Mouse (Mus musculus) heart, embryonic 15.5 days (tissue): ENCODE data around the gene Zfp59. TPM values are rescaled to one million over a fixed set of nuclear protein-coding genes. Genes with fewer than 3 reads are reported as not detected.
"Not testable (repeated sequence)": the region's sequence is repeated elsewhere in the genome, so short reads cannot be mapped to it uniquely, and the experiment has no call there.

Source experiments
- ATAC-seq: fragments of 200-750 bp; cut with Nextera tagmentation; replicated peaks from 2 replicates; pipeline ENCODE4 v1.8.0; 2017; ENCODE audit warnings: low read depth, moderate TSS enrichment; ENCODE audit not compliant: insufficient number of reproducible peaks, insufficient read depth, low FRiP score
- H3K27ac ChIP-seq: fragments of 300-500 bp; sonication (generic); 2 replicates; pipeline ENCODE4 v1.5.1; 2015; ENCODE audit warnings: mild to moderate bottlenecking, inconsistent platforms
- H3K27me3 ChIP-seq: fragments of 300-500 bp; sonication (generic); 2 replicates; pipeline ENCODE4 v1.6.1; 2015; ENCODE audit warnings: inconsistent platforms
- H3K36me3 ChIP-seq: fragments of 300-500 bp; sonication (generic); 2 replicates; pipeline ENCODE4 v1.6.1; 2015; ENCODE audit warnings: mild to moderate bottlenecking, inconsistent platforms
- H3K4me1 ChIP-seq: fragments of 300-500 bp; sonication (generic); replicated peaks from 2 replicates; pipeline ENCODE4 v1.6.1; 2015; ENCODE audit warnings: inconsistent platforms
- H3K4me2 ChIP-seq: fragments of 300-500 bp; sonication (generic); 2 replicates; pipeline ENCODE4 v1.6.1; 2015; ENCODE audit warnings: inconsistent platforms, mild to moderate bottlenecking, moderate library complexity
- H3K4me3 ChIP-seq: fragments of 300-500 bp; sonication (generic); 2 replicates; pipeline ENCODE4 v1.5.1; 2015; ENCODE audit warnings: mild to moderate bottlenecking, inconsistent platforms
- H3K9ac ChIP-seq: fragments of 300-500 bp; sonication (generic); 2 replicates; pipeline ENCODE4 v1.6.1; 2015; ENCODE audit warnings: mild to moderate bottlenecking, inconsistent platforms
- H3K9me3 ChIP-seq: fragments of 300-500 bp; sonication (generic); replicated peaks from 2 replicates; pipeline ENCODE4 v1.6.1; 2016; ENCODE audit warnings: inconsistent platforms
- WGBS: fragments of 180-500 bp; shearing (Covaris S2); methylation state at CpG from one replicate; pipeline ENCODE4 v1.1.7; 2015; ENCODE audit warnings: mixed read lengths; 5-methylcytosine and 5-hydroxymethylcytosine counted together
- polyA plus RNA-seq: library from polyadenylated mRNA; unstranded; fragments of >200 nt; fragmentation: Nextera tagmentation; extraction: Ambion mirVana; gene quantifications from 2 replicates; pipeline ENCODE4 v1.2.1, GENCODE M21; 2015

Gene Zfp59
- polyA plus RNA-seq, 1 experiment from 2014 or later = 4.6 TPM

DNA sequence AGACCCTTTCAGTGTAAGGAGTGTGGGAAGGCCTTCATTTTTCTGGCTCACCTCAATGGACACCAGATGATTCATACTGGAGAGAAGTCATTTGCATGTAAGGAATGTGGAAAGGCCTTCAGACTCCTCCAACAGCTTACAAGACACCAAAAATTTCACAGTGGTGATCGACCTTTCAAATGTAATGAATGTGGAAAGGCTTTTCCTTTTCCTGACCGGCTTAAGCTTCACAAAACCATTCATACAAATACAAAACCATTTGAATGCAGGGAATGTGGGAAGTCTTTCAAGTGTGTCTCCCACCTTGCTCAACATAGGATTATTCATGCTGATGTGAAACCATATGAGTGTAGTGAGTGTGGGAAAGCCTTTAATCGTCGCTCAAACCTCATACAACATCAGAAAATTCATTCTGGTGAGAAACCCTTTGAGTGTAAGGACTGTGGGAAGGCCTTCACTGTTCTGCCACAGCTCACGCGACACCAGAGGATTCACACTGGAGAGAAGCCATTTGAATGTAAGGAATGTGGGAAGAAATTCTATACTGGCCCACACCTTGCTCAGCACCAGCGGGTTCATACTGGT, 19.8 kb upstream of the Zfp59 start:
- H3K4me1 ChIP-seq = no peaks in the 10 kb centered on the region
- H3K9me3 ChIP-seq = no peaks in the 10 kb centered on the region
- 90% methylated on average over 7 of the region's 7 CpGs for WGBS
- H3K4me2 ChIP-seq = no peak overlapping the region
- H3K36me3 ChIP-seq = peaks cover 23% of the 10 kb centered on the region
- no peak overlapping the region for H3K4me3 ChIP-seq
- no peak overlapping the region for H3K27ac ChIP-seq
- no peak overlapping the region for H3K9ac ChIP-seq
- H3K27me3 ChIP-seq = no peaks in the 10 kb centered on the region
- ATAC-seq = no peak

DNA sequence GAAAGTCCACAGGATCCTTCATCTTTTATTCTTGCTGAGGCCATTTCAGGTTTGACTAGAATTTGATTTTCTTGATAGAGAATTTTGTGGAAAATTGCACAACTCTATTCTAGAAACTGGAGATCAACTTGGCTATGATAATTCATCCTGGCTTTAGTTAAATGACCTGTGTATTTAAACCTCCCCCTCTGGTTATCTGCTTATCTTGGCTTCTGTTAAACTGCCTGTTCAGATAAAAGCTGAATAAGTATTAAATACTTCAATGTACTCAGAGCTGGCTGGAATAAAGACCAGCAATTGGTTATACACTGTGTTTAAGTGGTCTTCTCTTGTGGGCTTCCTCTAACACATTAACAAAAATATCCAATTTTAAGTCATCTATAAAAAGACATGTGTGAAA, 15.8 kb upstream of the Zfp59 start:
- no peak overlapping the region for H3K4me3 ChIP-seq
- H3K4me2 ChIP-seq = no peak overlapping the region
- no peak overlapping the region for H3K27ac ChIP-seq
- no peaks in the 10 kb centered on the region for H3K27me3 ChIP-seq
- H3K9me3 ChIP-seq = peaks cover 3% of the 10 kb centered on the region
- peaks cover 17% of the 10 kb centered on the region for H3K36me3 ChIP-seq
- H3K9ac ChIP-seq = no peak overlapping the region
- ATAC-seq = no peak
- H3K4me1 ChIP-seq = no peaks in the 10 kb centered on the region

DNA sequence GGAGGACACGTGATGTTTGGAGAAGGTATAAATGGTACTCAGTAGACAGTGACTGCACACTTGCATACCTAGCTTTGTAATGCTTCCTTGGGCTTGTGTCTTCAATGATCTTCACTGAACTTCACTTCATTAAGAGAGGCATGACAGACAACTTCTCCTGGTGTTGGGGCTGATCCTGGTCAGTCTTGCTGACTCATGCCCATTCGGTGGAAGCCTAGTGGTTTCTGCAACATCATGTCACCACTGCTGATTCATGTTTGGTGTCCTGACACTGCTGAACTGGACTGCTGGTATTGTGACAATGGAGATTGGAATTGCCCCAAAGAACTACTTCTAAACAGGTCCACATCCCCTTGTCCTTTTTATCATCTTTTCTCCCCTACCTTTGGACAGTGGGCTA, 4.3 kb upstream of the Zfp59 start:
- WGBS = 75% methylated on average over 2 of the region's 2 CpGs
- ATAC-seq = no peak
- no peak overlapping the region for H3K27ac ChIP-seq
- no peaks in the 10 kb centered on the region for H3K27me3 ChIP-seq
- H3K4me2 ChIP-seq = no peak overlapping the region
- no peaks in the 10 kb centered on the region for H3K36me3 ChIP-seq
- H3K9ac ChIP-seq = no peak overlapping the region
- H3K4me3 ChIP-seq = no peak overlapping the region
- H3K4me1 ChIP-seq = 0 out of 2 replicates have a peak, but pooled peaks cover 3% of the 10 kb centered on the region
- no peaks in the 10 kb centered on the region for H3K9me3 ChIP-seq

DNA sequence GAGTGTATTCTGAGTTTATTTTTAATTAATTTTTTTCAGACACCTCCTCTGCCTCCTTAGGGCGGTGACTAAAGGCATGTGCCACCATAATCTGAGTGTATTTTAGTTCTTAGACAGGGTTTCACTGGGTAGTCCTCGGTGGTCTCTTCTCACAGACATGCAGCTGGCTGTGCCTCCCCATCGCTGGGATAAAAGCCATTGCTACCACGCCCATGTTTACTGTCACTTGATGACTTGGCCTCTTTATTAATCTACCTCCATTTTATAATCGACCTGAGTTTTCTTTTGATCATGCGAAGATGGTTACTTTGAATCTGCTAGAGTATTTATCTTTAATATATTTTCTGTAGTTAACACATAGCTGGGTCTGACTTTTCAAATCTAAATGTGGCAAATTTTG, 511 bp upstream of the Zfp59 start:
- Histone ChIP-seq H3K4me3 (peak overlapping the region; percentile 62), H3K27ac (peak overlapping the region; percentile 79), H3K9me3 (no peaks in the 10 kb centered on the region), H3K9ac (peak overlapping the region; percentile 69), H3K36me3 (no peaks in the 10 kb centered on the region), H3K27me3 (no peaks in the 10 kb centered on the region), H3K4me2 (peak overlapping the region; percentile 69), H3K4me1 (0 out of 2 replicates have a peak, but pooled peaks cover 6% of the 10 kb centered on the region)
- ATAC-seq = no peak; the same call in 1 of the 2 replicates
- 33% methylated on average over 6 of the region's 6 CpGs for WGBS

DNA sequence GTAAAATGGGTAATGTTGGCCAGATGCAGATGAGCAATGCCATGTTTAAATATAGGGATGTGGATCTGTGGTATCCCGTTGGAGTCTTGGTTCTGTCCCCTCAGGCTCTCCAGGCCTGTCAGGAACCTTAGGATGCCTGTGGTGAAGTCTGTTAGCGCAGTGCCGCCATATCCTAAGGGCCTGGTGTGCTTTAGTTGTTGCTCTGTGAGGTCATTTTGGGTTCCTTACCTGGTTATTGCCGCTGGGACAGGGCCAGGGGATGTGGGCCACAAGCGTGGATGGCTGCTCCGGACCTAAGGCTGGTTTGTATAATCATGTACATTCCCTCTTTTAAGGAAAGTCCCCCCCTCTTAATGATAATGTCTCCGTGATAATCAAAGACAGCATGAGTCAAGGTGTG, 1.2 kb downstream of the Zfp59 start:
- peak overlapping the region; percentile 62; the same call in 1 of the 2 replicates for H3K4me3 ChIP-seq
- H3K27me3 ChIP-seq = no peaks in the 10 kb centered on the region
- peak overlapping the region; percentile 69; the same call in 1 of the 2 replicates for H3K4me2 ChIP-seq
- H3K36me3 ChIP-seq = peaks cover 3% of the 10 kb centered on the region; the same call in 1 of the 2 replicates
- no peak overlapping the region for H3K9ac ChIP-seq
- 89% methylated on average over 7 of the region's 7 CpGs for WGBS
- ATAC-seq = no peak
- H3K27ac ChIP-seq = no peak overlapping the region
- 0 out of 2 replicates have a peak, but pooled peaks cover 6% of the 10 kb centered on the region for H3K4me1 ChIP-seq
- no peaks in the 10 kb centered on the region for H3K9me3 ChIP-seq

DNA sequence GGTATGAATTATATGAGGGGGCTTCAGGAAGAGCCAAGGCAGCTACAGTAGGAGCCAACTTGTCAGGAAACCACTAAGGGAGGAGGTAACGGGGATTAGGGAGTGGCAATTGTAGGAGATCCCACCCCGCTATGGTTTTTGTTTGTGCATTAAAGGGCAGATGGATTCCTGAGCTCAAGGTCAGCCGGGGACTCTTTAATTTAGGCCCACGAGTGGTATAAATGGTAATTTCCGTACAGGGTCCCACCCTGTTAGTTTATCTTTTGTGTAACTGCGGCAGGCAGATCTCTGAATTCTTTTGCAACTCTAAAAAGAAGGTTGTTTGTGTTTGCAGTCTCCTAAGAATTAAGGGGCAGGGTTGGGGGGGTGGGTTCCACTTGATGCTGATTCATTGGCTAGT, 1.7 kb downstream of the Zfp59 start:
- no peak overlapping the region for H3K4me3 ChIP-seq
- no peak overlapping the region for H3K9ac ChIP-seq
- peaks cover 9% of the 10 kb centered on the region; the same call in 1 of the 2 replicates for H3K36me3 ChIP-seq
- WGBS = 92% methylated on average over 6 of the region's 6 CpGs
- no peak for ATAC-seq
- no peak overlapping the region for H3K27ac ChIP-seq
- no peaks in the 10 kb centered on the region for H3K9me3 ChIP-seq
- H3K27me3 ChIP-seq = no peaks in the 10 kb centered on the region
- H3K4me2 ChIP-seq = no peak overlapping the region
- H3K4me1 ChIP-seq = 0 out of 2 replicates have a peak, but pooled peaks cover 6% of the 10 kb centered on the region

DNA sequence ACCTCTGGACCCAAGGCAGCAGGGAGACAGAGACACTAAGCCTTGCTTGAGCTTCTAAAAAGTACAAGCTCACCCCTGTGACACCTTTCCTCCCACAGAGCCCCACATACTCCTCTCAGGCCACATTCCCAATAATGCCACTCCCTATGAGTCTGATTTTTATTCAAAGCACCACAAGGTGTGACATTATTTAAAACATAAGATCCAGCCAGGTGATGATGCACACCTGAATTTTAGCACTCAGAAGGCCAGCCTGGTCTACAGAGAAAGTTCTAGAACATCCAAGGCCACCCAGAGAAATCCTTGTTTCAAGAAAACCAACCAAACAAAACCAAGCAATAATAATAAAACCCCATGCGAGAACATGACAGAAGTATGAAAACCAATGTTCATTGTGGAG, 18.8 kb downstream of the Zfp59 start, which contains the start of gene Zfp607a:
TSS of gene Zfp607a (plus strand) at position 301 of the 400 bp plus-strand sequence.
- H3K4me3 ChIP-seq = no peak within 1 kb of the TSS
- no peaks in the 10 kb centered on the region for H3K9me3 ChIP-seq
- H3K36me3 ChIP-seq = peaks cover 14% of the 10 kb centered on the region
- H3K9ac ChIP-seq = no peak within 1 kb of the TSS
- H3K4me2 ChIP-seq = no peak within 1 kb of the TSS
- ATAC-seq = no peak
- no peaks in the 10 kb centered on the region for H3K27me3 ChIP-seq
- no peak within 1 kb of the TSS for H3K27ac ChIP-seq
- peaks cover 16% of the 10 kb centered on the region for H3K4me1 ChIP-seq
- WGBS = 89% methylated on average over 1 of the region's 1 CpGs

DNA sequence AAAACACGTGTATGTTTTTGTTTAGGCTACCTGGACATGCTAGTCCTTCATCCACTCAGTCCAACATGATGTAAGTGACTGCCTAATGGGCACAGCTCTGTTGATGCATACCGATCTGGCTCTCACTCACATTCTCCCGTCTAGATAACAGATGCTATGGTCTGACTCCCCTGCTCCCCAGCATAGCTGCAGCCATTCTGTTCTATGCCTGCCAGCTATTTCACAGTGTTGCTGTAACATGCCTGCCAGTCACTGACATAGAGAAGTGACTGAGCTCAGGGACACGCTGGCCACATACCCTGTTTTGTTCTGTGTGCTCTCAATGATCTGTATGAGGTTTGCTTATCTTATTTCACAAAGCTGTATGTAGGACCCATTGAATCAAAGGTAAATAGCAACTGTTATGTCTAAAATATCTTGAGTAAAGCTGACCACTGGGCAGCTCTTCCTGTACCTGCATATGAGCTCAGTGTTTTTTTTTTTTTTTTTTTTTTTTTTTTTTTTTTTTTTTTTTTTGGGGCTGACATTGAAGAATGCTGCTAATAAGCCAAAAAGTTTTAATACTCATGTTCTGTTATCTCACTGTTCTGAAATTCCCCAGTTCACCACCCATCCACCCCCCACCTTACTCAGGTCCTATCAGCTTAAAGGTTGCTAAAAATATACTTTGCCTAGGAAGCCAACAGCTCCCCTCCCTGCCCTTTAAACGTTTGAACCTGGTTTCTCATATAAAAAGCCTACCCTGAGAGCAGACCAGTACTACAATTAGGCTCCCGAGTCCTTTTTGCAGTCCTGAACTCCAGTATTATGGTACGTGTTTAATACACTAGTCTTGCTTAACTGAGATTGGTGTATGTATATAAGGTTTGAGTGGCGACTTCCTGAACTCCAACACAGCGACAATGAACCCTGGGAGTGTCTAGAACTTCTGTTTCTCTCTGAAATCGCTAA, 21.2 kb downstream of the Zfp59 start:
- ATAC-seq = peak; percentile 58; the same call in 1 of the 2 replicates
- 10% methylated on average over 10 of the region's 10 CpGs for WGBS
- no peaks in the 10 kb centered on the region for H3K9me3 ChIP-seq

DNA sequence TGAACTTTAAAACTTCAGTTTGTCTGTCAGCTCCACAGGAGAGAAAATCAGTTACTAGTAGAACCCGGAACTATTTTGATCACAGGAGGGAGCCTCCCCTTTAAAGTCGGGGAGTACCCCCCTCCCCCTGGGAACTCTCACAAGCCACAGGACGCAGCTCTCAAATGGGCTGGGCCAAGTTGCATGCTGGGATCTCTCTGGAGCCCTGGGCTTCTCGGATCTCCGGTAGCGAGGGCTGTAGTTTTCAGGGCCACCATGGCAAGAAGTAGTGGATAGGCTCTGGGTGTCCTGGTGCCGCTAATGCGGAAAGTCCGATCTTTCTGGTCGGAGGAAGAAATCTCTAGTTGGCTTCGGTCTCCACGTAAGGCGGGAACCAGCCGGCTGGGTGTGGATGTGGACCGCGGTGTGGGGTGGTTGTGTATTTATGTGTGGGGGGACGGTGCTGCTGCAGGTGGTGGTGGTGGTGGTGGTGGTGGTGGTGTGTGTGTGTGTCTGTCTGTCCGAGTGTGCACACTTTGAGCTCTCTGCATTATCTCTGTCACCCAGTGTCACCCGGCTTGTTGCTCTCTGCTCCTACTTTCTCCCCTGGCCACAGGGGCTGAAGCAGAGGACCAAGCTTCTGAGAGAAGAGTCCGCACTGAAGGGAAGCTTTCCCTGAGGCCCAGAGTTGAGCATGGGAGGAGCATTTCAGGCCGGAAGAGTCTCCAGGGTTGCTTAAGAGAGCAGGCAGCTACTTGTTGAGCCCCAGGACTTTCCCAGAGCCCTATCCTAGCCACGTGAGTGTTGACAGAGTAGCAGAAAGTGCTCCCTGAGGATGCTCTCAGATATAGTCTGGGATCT, 22.2 kb downstream of the Zfp59 start:
- Histone ChIP-seq H3K9ac (peak overlapping the region; percentile 68), H3K9me3 (no peaks in the 10 kb centered on the region), H3K4me2 (peak overlapping the region; percentile 76), H3K27ac (peak overlapping the region; percentile 93), H3K36me3 (peaks cover 19% of the 10 kb centered on the region), H3K4me3 (peak overlapping the region; percentile 62), H3K27me3 (no peaks in the 10 kb centered on the region), H3K4me1 (peaks cover 16% of the 10 kb centered on the region)
- ATAC-seq = peak; percentile 91
- 0% methylated on average over 22 of the region's 22 CpGs for WGBS

More for the DNA sequence above, 21.2 kb downstream of the Zfp59 start:
- Histone ChIP-seq H3K4me1 (peaks cover 16% of the 10 kb centered on the region), H3K4me2 (peak overlapping the region; percentile 76), H3K4me3 (peak overlapping the region; percentile 62), H3K27ac (peak overlapping the region; percentile 93), H3K27me3 (no peaks in the 10 kb centered on the region), H3K36me3 (peaks cover 11% of the 10 kb centered on the region), H3K9ac (peak overlapping the region; percentile 68)

DNA sequence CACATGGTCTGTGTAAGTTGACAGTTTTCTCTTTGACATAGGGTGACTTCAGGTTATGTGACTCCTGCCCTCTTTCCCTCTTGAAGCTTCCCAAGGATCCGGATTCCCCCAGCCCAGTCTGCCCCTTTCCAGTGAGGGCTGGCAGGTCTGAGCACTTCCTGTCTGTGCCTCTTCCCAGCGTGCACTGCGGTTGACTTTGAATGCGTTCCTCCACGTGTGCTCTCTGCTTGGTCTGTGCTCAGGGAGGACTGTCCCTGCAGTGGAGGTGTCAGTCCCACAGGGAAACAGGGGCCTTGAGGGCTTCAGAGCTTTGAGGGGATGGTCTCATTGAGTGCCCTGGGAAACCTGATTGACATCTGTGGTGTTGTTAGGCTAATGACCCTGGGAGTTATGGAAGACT, 24.2 kb downstream of the Zfp59 start:
- not testable (repeated sequence) for H3K27me3 ChIP-seq, H3K9me3 ChIP-seq, H3K4me3 ChIP-seq, H3K9ac ChIP-seq, H3K27ac ChIP-seq, ATAC-seq, H3K4me2 ChIP-seq
- WGBS = 71% methylated on average over 5 of the region's 5 CpGs
- peaks cover 16% of the 10 kb centered on the region for H3K4me1 ChIP-seq
- peaks cover 34% of the 10 kb centered on the region for H3K36me3 ChIP-seq
